Mouse (Mus musculus) embryonic facial prominence, embryonic 11.5 days (tissue): Measurements from ENCODE around the gene Pard3. TPM values are rescaled to one million over a fixed set of nuclear protein-coding genes. Genes with fewer than 3 reads are reported as not detected.

ENCODE experiments used
- ATAC-seq: fragments of 200-750 bp; cut with Nextera tagmentation; replicated peaks from 2 replicates; pipeline ENCODE4 v1.8.0; 2017; ENCODE audit warnings: low read depth; ENCODE audit not compliant: insufficient number of reproducible peaks, low FRiP score, low TSS enrichment
- DNase-seq: peaks from one replicate; pipeline ENCODE4 v3.0.0-alpha.2; 2015; ENCODE audit warnings: low spot score
- H3K27ac ChIP-seq: fragments of 300-500 bp; sonication (generic); replicated peaks from 2 replicates; pipeline ENCODE4 v1.5.1; 2014; ENCODE audit warnings: mild to moderate bottlenecking, low read depth, low read length, control low read depth
- H3K27me3 ChIP-seq: fragments of 300-500 bp; sonication (generic); 2 replicates; pipeline ENCODE4 v1.6.1; 2014; ENCODE audit warnings: mild to moderate bottlenecking, low read length, moderate library complexity, mixed read lengths; ENCODE audit not compliant: control insufficient read depth, insufficient read depth
- H3K36me3 ChIP-seq: fragments of 300-500 bp; sonication (generic); replicated peaks from 2 replicates; pipeline ENCODE4 v1.6.1; 2014; ENCODE audit warnings: low read depth, mild to moderate bottlenecking, low read length, moderate library complexity, mixed read lengths; ENCODE audit not compliant: control insufficient read depth, insufficient read depth
- H3K4me1 ChIP-seq: fragments of 300-500 bp; sonication (generic); 2 replicates; pipeline ENCODE4 v1.6.1; 2014; ENCODE audit warnings: low read length, mixed read lengths; ENCODE audit not compliant: control insufficient read depth, insufficient read depth
- H3K4me2 ChIP-seq: fragments of 300-500 bp; sonication (generic); 2 replicates; pipeline ENCODE4 v1.6.1; 2014; ENCODE audit warnings: low read depth, mild to moderate bottlenecking, control low read depth, low read length, moderate library complexity
- H3K4me3 ChIP-seq: fragments of 300-500 bp; sonication (generic); 2 replicates; pipeline ENCODE4 v1.5.1; 2014; ENCODE audit warnings: low read depth, low read length, control low read depth
- H3K9ac ChIP-seq: fragments of 300-500 bp; sonication (generic); replicated peaks from 2 replicates; pipeline ENCODE4 v1.6.1; 2014; ENCODE audit warnings: mild to moderate bottlenecking, control low read depth, low read length
- H3K9me3 ChIP-seq: fragments of 300-500 bp; sonication (generic); replicated peaks from 2 replicates; pipeline ENCODE4 v1.6.1; 2016; ENCODE audit warnings: mild to moderate bottlenecking, low read length, inconsistent platforms, mixed read lengths; ENCODE audit not compliant: control insufficient read depth
- WGBS: fragments of 180-500 bp; shearing (Covaris S2); extraction: QIAGEN DNeasy Blood & Tissue Kit; methylation state at CpG from one replicate; pipeline ENCODE4 v1.1.7; 2014; 5-methylcytosine and 5-hydroxymethylcytosine counted together
- polyA plus RNA-seq: library from polyadenylated mRNA; unstranded; fragments of >200 nt; fragmentation: Nextera tagmentation; extraction: Ambion mirVana; gene quantifications from 2 replicates; pipeline ENCODE4 v1.2.1, GENCODE M21; 2014

The Pard3 gene
- polyA plus RNA-seq, 1 experiment from 2014 or later = 34.5 TPM

GRCm38 (mm10) chr8:127440834-127441485 is 377.3 kb downstream of the Pard3 start:
- 71% methylated on average over 6 of the region's 6 CpGs for WGBS
- Histone ChIP-seq H3K4me1 (no peaks in the 10 kb centered on the region; the same call in 1 of the 2 replicates), H3K27me3 (no peaks in the 10 kb centered on the region), H3K27ac (no peak overlapping the region), H3K4me2 (no peak overlapping the region), H3K9me3 (no peaks in the 10 kb centered on the region), H3K9ac (no peak overlapping the region), H3K36me3 (no peaks in the 10 kb centered on the region), H3K4me3 (no peak overlapping the region)
- DNase-seq = no peak
- no peak for ATAC-seq

GRCm38 (mm10) chr8:127447401-127447800 is 383.7 kb downstream of the Pard3 start:
- Histone ChIP-seq H3K4me1 (no peaks in the 10 kb centered on the region), H3K27me3 (no peaks in the 10 kb centered on the region), H3K4me3 (no peak overlapping the region), H3K36me3 (no peaks in the 10 kb centered on the region), H3K9ac (no peak overlapping the region), H3K27ac (no peak overlapping the region), H3K9me3 (no peaks in the 10 kb centered on the region), H3K4me2 (no peak overlapping the region)
- no peak for ATAC-seq
- no peak for DNase-seq
- 94% methylated on average over 1 of the region's 1 CpGs for WGBS

DNA sequence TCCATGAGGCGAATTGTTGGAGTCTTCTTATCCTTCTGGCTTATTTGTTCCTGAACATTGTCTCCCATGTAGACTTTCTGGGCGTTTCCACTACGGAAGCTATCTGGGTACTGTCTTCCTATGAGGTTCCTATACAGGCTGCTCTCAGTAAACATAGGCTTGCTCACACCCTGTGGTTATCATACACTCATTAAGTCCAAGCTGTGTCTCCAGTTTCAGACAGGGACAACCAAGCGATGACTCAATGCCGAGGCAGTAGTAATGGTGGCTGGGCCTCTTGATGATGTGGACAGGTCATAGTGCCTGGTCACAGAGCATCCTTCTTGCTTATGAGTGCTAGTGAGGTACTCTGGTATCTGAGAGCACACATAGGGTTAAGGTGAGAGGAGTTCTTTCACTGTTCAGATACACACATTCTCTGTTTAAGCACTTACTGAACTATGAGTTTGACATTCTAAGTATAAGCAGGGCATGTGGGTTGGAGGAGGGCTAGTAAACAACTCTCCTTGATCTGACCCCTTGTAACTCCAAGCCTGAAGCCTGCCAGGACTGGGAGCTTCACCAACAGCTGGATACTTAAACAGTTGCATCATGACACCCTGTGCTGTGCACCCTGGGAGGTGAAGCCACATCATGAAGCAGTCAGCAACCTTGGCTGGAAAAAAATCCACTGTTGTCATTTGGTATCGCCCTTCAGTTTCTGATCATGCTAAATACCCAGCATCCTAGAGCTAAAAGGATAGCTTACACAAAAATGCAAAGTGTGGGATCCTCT is 385.6 kb downstream of the Pard3 start:
- Histone ChIP-seq H3K27me3 (no peaks in the 10 kb centered on the region), H3K9ac (no peak overlapping the region), H3K4me1 (no peaks in the 10 kb centered on the region), H3K9me3 (no peaks in the 10 kb centered on the region), H3K4me2 (no peak overlapping the region), H3K36me3 (no peaks in the 10 kb centered on the region), H3K27ac (no peak overlapping the region), H3K4me3 (no peak overlapping the region)
- WGBS = 96% methylated on average over 6 of the region's 6 CpGs
- DNase-seq = no peak
- no peak for ATAC-seq

DNA sequence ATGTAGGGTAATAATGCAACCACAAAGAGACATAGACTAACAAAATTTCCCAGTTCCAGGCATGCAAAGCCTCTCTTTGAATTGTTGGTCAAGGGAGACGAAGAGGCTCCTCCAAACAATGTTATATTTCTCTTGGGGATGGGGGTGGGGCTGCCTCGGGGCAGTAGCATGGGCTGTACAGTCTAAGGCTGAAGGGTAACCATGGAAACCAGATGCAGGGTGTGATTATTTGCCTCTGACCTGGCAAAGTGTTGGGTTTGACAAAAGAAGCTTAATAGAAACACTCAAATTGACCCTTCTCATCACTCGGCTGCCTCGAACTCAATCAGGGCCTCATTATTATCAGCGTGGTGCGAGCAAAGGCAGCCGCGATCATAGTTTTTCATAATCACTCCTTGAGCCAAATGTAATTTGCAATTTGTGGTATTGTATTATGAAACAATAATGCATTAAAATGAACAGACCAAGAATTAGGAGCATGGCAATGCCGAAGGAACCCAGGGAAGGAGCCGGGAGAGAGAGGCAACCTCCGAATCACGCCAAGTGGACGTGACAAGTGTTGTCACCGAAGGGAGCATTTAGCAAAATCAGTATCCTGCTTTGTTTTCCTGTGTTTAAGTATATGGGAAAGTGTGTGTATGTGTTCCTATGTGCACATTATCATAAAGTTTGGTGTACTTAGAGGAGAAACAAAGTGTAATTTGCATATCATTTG is 387.4 kb downstream of the Pard3 start:
- DNase-seq (peak; percentile 43), ATAC-seq (peak; percentile 76; the same call in 1 of the 2 replicates)
- Histone ChIP-seq H3K4me1 (no peaks in the 10 kb centered on the region), H3K27me3 (no peaks in the 10 kb centered on the region), H3K9me3 (no peaks in the 10 kb centered on the region), H3K4me3 (no peak overlapping the region), H3K4me2 (no peak overlapping the region), H3K9ac (no peak overlapping the region), H3K27ac (no peak overlapping the region), H3K36me3 (no peaks in the 10 kb centered on the region)
- WGBS = 72% methylated on average over 14 of the region's 14 CpGs

DNA sequence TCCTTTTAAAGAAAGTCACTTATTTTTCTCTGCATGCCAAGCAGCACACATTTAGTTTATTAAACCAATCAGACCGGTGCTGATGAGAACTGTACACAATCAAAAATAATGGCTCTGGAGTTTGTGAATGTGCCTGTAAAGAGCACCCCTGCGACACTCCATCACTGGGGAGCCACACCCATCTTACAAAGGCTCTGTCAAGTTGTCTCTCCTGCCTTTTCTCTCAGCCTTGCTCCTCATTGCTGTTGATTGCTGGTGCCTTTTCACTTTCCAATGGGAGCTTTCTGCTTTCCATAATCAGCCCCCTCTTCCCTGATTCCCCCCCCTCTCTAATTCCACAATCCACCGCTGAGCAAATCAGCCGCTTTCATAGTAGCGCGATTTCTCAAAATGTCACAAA is 388.7 kb downstream of the Pard3 start:
- H3K9ac ChIP-seq = no peak overlapping the region
- no peaks in the 10 kb centered on the region for H3K27me3 ChIP-seq
- WGBS = 90% methylated on average over 6 of the region's 6 CpGs
- no peak overlapping the region for H3K4me3 ChIP-seq
- no peak overlapping the region for H3K27ac ChIP-seq
- ATAC-seq (no peak), DNase-seq (no peak)
- no peaks in the 10 kb centered on the region for H3K9me3 ChIP-seq
- no peaks in the 10 kb centered on the region for H3K36me3 ChIP-seq
- no peaks in the 10 kb centered on the region for H3K4me1 ChIP-seq
- no peak overlapping the region for H3K4me2 ChIP-seq

DNA sequence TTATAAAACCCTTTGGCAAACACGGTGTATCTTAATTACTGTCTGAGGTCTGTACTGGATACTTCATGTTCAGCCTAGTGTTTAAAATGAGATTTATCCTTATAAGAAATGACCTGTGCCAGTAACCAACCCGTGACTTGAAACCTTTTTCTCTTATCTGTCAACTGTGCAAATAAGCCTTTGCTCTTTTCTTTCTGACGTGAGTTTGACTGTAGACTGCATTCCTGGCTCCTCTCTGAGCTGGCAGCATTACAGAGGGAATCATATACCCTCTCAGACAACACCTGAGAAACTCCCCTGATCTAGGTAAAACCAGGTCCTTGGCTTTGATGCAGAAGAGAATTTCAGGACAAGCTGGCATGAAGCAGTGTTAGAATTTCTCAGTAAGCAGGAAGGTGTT is 394.2 kb downstream of the Pard3 start:
- H3K4me3 ChIP-seq = no peak overlapping the region
- no peaks in the 10 kb centered on the region for H3K36me3 ChIP-seq
- H3K9me3 ChIP-seq = no peaks in the 10 kb centered on the region
- no peaks in the 10 kb centered on the region for H3K27me3 ChIP-seq
- no peak overlapping the region for H3K4me2 ChIP-seq
- DNase-seq (no peak), ATAC-seq (no peak)
- H3K9ac ChIP-seq = no peak overlapping the region
- H3K4me1 ChIP-seq = no peaks in the 10 kb centered on the region
- WGBS = 78% methylated on average over 3 of the region's 3 CpGs
- no peak overlapping the region for H3K27ac ChIP-seq

DNA sequence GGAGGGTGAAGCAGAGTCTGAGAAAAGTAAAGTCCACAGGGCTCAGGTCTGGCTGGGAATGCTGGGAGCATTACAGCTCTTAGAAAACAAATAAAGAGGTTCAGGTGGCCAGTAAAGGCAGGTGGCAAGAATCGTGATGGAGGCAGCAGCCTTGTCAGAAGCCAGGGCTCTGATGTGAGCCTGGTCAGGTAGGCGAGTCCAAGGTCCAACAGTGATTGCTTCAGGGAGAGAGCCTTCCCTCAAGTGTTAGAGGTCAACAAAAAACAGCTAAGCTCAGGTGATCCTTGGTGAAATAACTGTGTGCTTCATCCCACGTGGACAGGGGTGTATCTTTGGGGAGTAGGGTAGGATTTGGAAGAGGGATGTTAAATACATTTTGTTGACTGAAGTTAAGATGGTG is 397.5 kb downstream of the Pard3 start:
- Histone ChIP-seq H3K9me3 (no peaks in the 10 kb centered on the region), H3K4me1 (no peaks in the 10 kb centered on the region), H3K36me3 (no peaks in the 10 kb centered on the region), H3K4me2 (no peak overlapping the region), H3K27me3 (no peaks in the 10 kb centered on the region), H3K9ac (no peak overlapping the region), H3K4me3 (no peak overlapping the region), H3K27ac (no peak overlapping the region)
- ATAC-seq = no peak
- no peak for DNase-seq
- WGBS = 67% methylated on average over 3 of the region's 3 CpGs
